ENCODE assay signal across 8 mouse cellular contexts in genomic region chr6:117879408-117880115, GRCm38 (mm10). TPM values are rescaled to one million over a fixed set of nuclear protein-coding genes. Genes with fewer than 3 reads are reported as not detected.
DNase-seq lines count a peak whose midpoint lies in the region; ATAC-seq and TF ChIP-seq lines count a peak whose summit lies in the region.

No protein-coding gene starts in this region.

- intact Hi-C loops in heart, postnatal 36 days (cut with DNase I) = loop anchor here (1.0 to 2.0 kb wide), 3 partner anchors 28 to 39 kb away; partner anchors contain the start of gene Zfp637

- ATAC-seq in G1E (ENCODE audit: extremely low read depth, insufficient number of reproducible peaks, low FRiP score, poor library complexity, severe bottlenecking) = peak; percentile 73
- ATAC-seq in forebrain, embryonic 16.5 days = peak; percentile 93
- ATAC-seq in lung, embryonic 14.5 days (ENCODE audit: insufficient read depth) = peak; percentile 94

- peak overlapping the region; percentile 99 for H3K27ac ChIP-seq in forebrain, embryonic 16.5 days (ENCODE audit: low read length)
- H3K27ac ChIP-seq in layer of hippocampus, adult 2 months = peak overlapping the region; percentile 100
- peak overlapping the region; percentile 99 for H3K27ac ChIP-seq in lung, embryonic 14.5 days (ENCODE audit: low read depth)
- H3K27ac ChIP-seq in olfactory bulb, adult 2 months (ENCODE audit: insufficient read depth, low read depth, low read length) = peak overlapping the region; percentile 98
- H3K27ac ChIP-seq in thymus, adult 2 months (ENCODE audit: control insufficient read depth, insufficient read depth, low read length) = peak overlapping the region; percentile 94

- no peaks in the 10 kb centered on the region for H3K27me3 ChIP-seq in G1E (ENCODE audit: insufficient read depth, low read length)
- H3K27me3 ChIP-seq in forebrain, embryonic 16.5 days (replicated peaks; ENCODE audit: control insufficient read depth, insufficient read depth, low read length) = no peaks in the 10 kb centered on the region
- no peaks in the 10 kb centered on the region for H3K27me3 ChIP-seq in lung, embryonic 14.5 days (ENCODE audit: insufficient read depth, low read length)
- no peaks in the 10 kb centered on the region for H3K27me3 ChIP-seq in thymus, adult 2 months (ENCODE audit: control insufficient read depth, insufficient read depth, low read length)

- peaks cover 43% of the 10 kb centered on the region for H3K4me1 ChIP-seq in G1E (ENCODE audit: insufficient read depth, low read depth, low read length)
- peaks cover 10% of the 10 kb centered on the region for H3K4me1 ChIP-seq in forebrain, embryonic 16.5 days (replicated peaks; ENCODE audit: control insufficient read depth, insufficient read depth, low read length)
- peaks cover 5% of the 10 kb centered on the region for H3K4me1 ChIP-seq in lung, embryonic 14.5 days (ENCODE audit: insufficient read depth)
- H3K4me1 ChIP-seq in olfactory bulb, adult 2 months (ENCODE audit: control insufficient read depth, insufficient read depth, low read length) = no peaks in the 10 kb centered on the region
- H3K4me1 ChIP-seq in thymus, adult 2 months (replicated peaks; ENCODE audit: control insufficient read depth, insufficient read depth, low read length) = peaks cover 17% of the 10 kb centered on the region

- WGBS in forebrain, embryonic 16.5 days = under 1% methylated on average over 67 of the region's 67 CpGs
- WGBS in lung, embryonic 14.5 days = under 1% methylated on average over 67 of the region's 67 CpGs
- under 1% methylated on average over 67 of the region's 67 CpGs for WGBS in olfactory bulb, adult 2 months
- under 1% methylated on average over 67 of the region's 67 CpGs for WGBS in thymus, adult 2 months

- no peaks in the 10 kb centered on the region for H3K9me3 ChIP-seq in G1E (replicated peaks)
- no peaks in the 10 kb centered on the region for H3K9me3 ChIP-seq in forebrain, embryonic 16.5 days (ENCODE audit: control insufficient read depth, low read length)
- H3K9me3 ChIP-seq in lung, embryonic 14.5 days (ENCODE audit: low read depth, low read length) = no peaks in the 10 kb centered on the region

- peak; percentile 91 for TF ChIP-seq POLR2A in olfactory bulb, adult 2 months (IDR thresholded peaks at IDR 0.05; ENCODE audit: insufficient read depth, low read depth, low read length)
- TF ChIP-seq POLR2A in thymus, adult 2 months (IDR thresholded peaks at IDR 0.05; ENCODE audit: control insufficient read depth, extremely low read depth, insufficient read depth, low read length, poor library complexity) = peak; percentile 97

- TF ChIP-seq CTCF in G1E (IDR thresholded peaks at IDR 0.05; ENCODE audit: low read depth, low read length) = peak; percentile 83
- peak; percentile 99 for TF ChIP-seq CTCF in layer of hippocampus, adult 2 months (conservative IDR thresholded peaks at IDR 0.05)
- peak; percentile 98 for TF ChIP-seq CTCF in lung, embryonic 14.5 days (IDR thresholded peaks at IDR 0.05; ENCODE audit: low read depth)
- TF ChIP-seq CTCF in olfactory bulb, adult 2 months (IDR thresholded peaks at IDR 0.05; ENCODE audit: insufficient read depth, low read depth, low read length) = peak; percentile 96
- TF ChIP-seq CTCF in thymus, adult 2 months (IDR thresholded peaks at IDR 0.05; ENCODE audit: borderline replicate concordance, control insufficient read depth, extremely low read depth, insufficient read depth, low read length, poor library complexity) = peak; percentile 99

- peak overlapping the region; percentile 78 for H3K4me3 ChIP-seq in G1E (ENCODE audit: low read depth, low read length)
- peak overlapping the region; percentile 70 for H3K4me3 ChIP-seq in forebrain, embryonic 16.5 days (replicated peaks; ENCODE audit: low read length)
- peak overlapping the region; percentile 66 for H3K4me3 ChIP-seq in layer of hippocampus, adult 2 months
- H3K4me3 ChIP-seq in lung, embryonic 14.5 days (ENCODE audit: low read depth, low read length) = peak overlapping the region; percentile 44
- peak overlapping the region; percentile 73 for H3K4me3 ChIP-seq in olfactory bulb, adult 2 months (ENCODE audit: insufficient read depth, low read depth, low read length)
- peak overlapping the region; percentile 79 for H3K4me3 ChIP-seq in thymus, adult 2 months (ENCODE audit: control insufficient read depth, insufficient read depth, low read length)

- H3K36me3 ChIP-seq in G1E (replicated peaks) = peaks cover 8% of the 10 kb centered on the region
- H3K36me3 ChIP-seq in forebrain, embryonic 16.5 days (ENCODE audit: control insufficient read depth, insufficient read depth) = no peaks in the 10 kb centered on the region
- H3K36me3 ChIP-seq in lung, embryonic 14.5 days (ENCODE audit: insufficient read depth) = no peaks in the 10 kb centered on the region
- no peaks in the 10 kb centered on the region for H3K36me3 ChIP-seq in thymus, adult 2 months (ENCODE audit: control insufficient read depth, insufficient read depth, low read length)

- peak; percentile 86 for DNase-seq in G1E (ENCODE audit: low spot score)
- peak; percentile 98 to 100 for DNase-seq in cerebellum, adult 18-20 months
- DNase-seq in heart, postnatal 36 days = peak; percentile 99 to 100
- peak; percentile 99 to 100 for DNase-seq in layer of hippocampus, adult 2 months (ENCODE audit: low spot score in 2 of 2)
- DNase-seq in lung, embryonic 14.5 days = peak; percentile 100
- peak; percentile 99 for DNase-seq in thymus, adult 2 months

- peak overlapping the region; percentile 83 for H3K9ac ChIP-seq in forebrain, embryonic 16.5 days (replicated peaks; ENCODE audit: low read depth, low read length)
- peak overlapping the region; percentile 76 for H3K9ac ChIP-seq in lung, embryonic 14.5 days

- H3K4me2 ChIP-seq in forebrain, embryonic 16.5 days (ENCODE audit: low read length) = peak overlapping the region; percentile 93
- peak overlapping the region; percentile 73 for H3K4me2 ChIP-seq in lung, embryonic 14.5 days

RNA-seq across cellular contexts. Expression of gene Zfp239, which starts 17.7 kb away (rescaled TPM):
- 23.9 and 30.3 TPM in 2 replicates for total RNA-seq in G1E (2014; fragmentation: Nextera tagmentation)
- 17.8 and 19.9 TPM in 2 replicates for total RNA-seq in G1E (2017)
- 3.5 and 6.4 TPM in 2 replicates for polyA plus RNA-seq in G1E (2012)
- 18.0 and 18.5 TPM in 2 replicates for polyA plus RNA-seq in forebrain, embryonic 16.5 days (2015; fragmentation: Nextera tagmentation; extraction: Ambion mirVana)
- total RNA-seq in heart, postnatal 36 days (2021) = under 1 TPM; 0.19 to 0.24 TPM
- 10 to 100 TPM; 35.9 to 38.4 TPM for total RNA-seq in layer of hippocampus, adult 2 months (2021)
- 9.3 and 12.3 TPM in 2 replicates for polyA plus RNA-seq in lung, embryonic 14.5 days (2014; fragmentation: Nextera tagmentation; extraction: Ambion mirVana)
- not detected in 2 replicates for polyA plus RNA-seq in olfactory bulb, adult 2 months (2012; ENCODE audit: insufficient read depth, insufficient read length, low replicate concordance, missing spikeins)
- polyA plus RNA-seq in thymus, adult 2 months (2012; rRNA removed) = 2.0 and 2.9 TPM in 2 replicates

RNA-seq across cellular contexts. Expression of gene Hnrnpf, which starts 20.6 kb away (rescaled TPM):
- total RNA-seq in G1E (2014; fragmentation: Nextera tagmentation) = 483 and 552 TPM in 2 replicates
- 1,860 and 1,876 TPM in 2 replicates for total RNA-seq in G1E (2017)
- 171 and 204 TPM in 2 replicates for polyA plus RNA-seq in G1E (2012)
- 366 and 411 TPM in 2 replicates for polyA plus RNA-seq in forebrain, embryonic 16.5 days (2015; fragmentation: Nextera tagmentation; extraction: Ambion mirVana)
- 100 to 1,000 TPM; 190 to 198 TPM for total RNA-seq in heart, postnatal 36 days (2021)
- total RNA-seq in layer of hippocampus, adult 2 months (2021) = 100 to 1,000 TPM; 123 TPM
- polyA plus RNA-seq in lung, embryonic 14.5 days (2014; fragmentation: Nextera tagmentation; extraction: Ambion mirVana) = 803 and 809 TPM in 2 replicates
- 271 and 502 TPM in 2 replicates for polyA plus RNA-seq in olfactory bulb, adult 2 months (2012; ENCODE audit: insufficient read depth, insufficient read length, low replicate concordance, missing spikeins)
- 316 and 376 TPM in 2 replicates for polyA plus RNA-seq in thymus, adult 2 months (2012; rRNA removed)

RNA-seq across cellular contexts. Expression of gene Zfp637, which starts 38.6 kb away (rescaled TPM):
- total RNA-seq in G1E (2014; fragmentation: Nextera tagmentation) (46.6 and 60.7 TPM in 2 replicates), G1E (2017) (35.7 and 41.7 TPM in 2 replicates)
- 14.0 and 19.4 TPM in 2 replicates for polyA plus RNA-seq in G1E (2012)
- polyA plus RNA-seq in forebrain, embryonic 16.5 days (2015; fragmentation: Nextera tagmentation; extraction: Ambion mirVana) = 208 and 225 TPM in 2 replicates
- total RNA-seq in heart, postnatal 36 days (2021) = 10 to 100 TPM; 30.8 to 35.9 TPM
- 10 to 100 TPM; 46.5 to 52.6 TPM for total RNA-seq in layer of hippocampus, adult 2 months (2021)
- 151 and 160 TPM in 2 replicates for polyA plus RNA-seq in lung, embryonic 14.5 days (2014; fragmentation: Nextera tagmentation; extraction: Ambion mirVana)
- polyA plus RNA-seq in olfactory bulb, adult 2 months (2012; ENCODE audit: insufficient read depth, insufficient read length, low replicate concordance, missing spikeins) = not detected in 2 replicates
- 23.3 and 25.5 TPM in 2 replicates for polyA plus RNA-seq in thymus, adult 2 months (2012; rRNA removed)

RNA-seq across cellular contexts. Expression of gene Fxyd4, which starts 57.9 kb away (rescaled TPM):
- total RNA-seq in G1E (2014; fragmentation: Nextera tagmentation) (not detected in 2 replicates), G1E (2017) (0.46 TPM in 1 of 2 replicates, not detected in the other)
- polyA plus RNA-seq in G1E (2012) = not detected in 2 replicates
- polyA plus RNA-seq in forebrain, embryonic 16.5 days (2015; fragmentation: Nextera tagmentation; extraction: Ambion mirVana) = 1.5 and 3.5 TPM in 2 replicates
- total RNA-seq in heart, postnatal 36 days (2021) = not detected
- not detected for total RNA-seq in layer of hippocampus, adult 2 months (2021)
- 3.6 and 3.9 TPM in 2 replicates for polyA plus RNA-seq in lung, embryonic 14.5 days (2014; fragmentation: Nextera tagmentation; extraction: Ambion mirVana)
- not detected in 2 replicates for polyA plus RNA-seq in olfactory bulb, adult 2 months (2012; ENCODE audit: insufficient read depth, insufficient read length, low replicate concordance, missing spikeins)
- 0.37 and 0.77 TPM in 2 replicates for polyA plus RNA-seq in thymus, adult 2 months (2012; rRNA removed)

Comparison
In these comparisons a context has a peak if more than half of its experiments do, and no peak if none do; other contexts are left out.
1. Peak in every context shown above with its lines: DNase-seq, ATAC-seq, H3K4me3 ChIP-seq and H3K27ac ChIP-seq.